Mouse (Mus musculus) hindbrain, embryonic 15.5 days (tissue): ENCODE results near the gene Lao1. TPM values are rescaled to one million over a fixed set of nuclear protein-coding genes. Genes with fewer than 3 reads are reported as not detected.
"Not testable (repeated sequence)": the region's sequence is repeated elsewhere in the genome, so short reads cannot be mapped to it uniquely, and the experiment has no call there.

ENCODE experiments used
- ATAC-seq: fragments of 200-750 bp; cut with Nextera tagmentation; 2 replicates; pipeline ENCODE4 v1.8.0; 2017; ENCODE audit warnings: low read depth, moderate number of reproducible peaks, moderate TSS enrichment; ENCODE audit not compliant: low FRiP score
- H3K27ac ChIP-seq: fragments of 300-500 bp; sonication (generic); replicated peaks from 2 replicates; pipeline ENCODE4 v1.5.1; 2015; ENCODE audit warnings: mild to moderate bottlenecking, inconsistent platforms
- H3K27me3 ChIP-seq: fragments of 300-500 bp; sonication (generic); 2 replicates; pipeline ENCODE4 v1.6.1; 2015; ENCODE audit warnings: control low read depth, inconsistent platforms
- H3K36me3 ChIP-seq: fragments of 300-500 bp; sonication (generic); 2 replicates; pipeline ENCODE4 v1.6.1; 2015; ENCODE audit warnings: control low read depth, inconsistent platforms
- H3K4me1 ChIP-seq: fragments of 300-500 bp; sonication (generic); replicated peaks from 2 replicates; pipeline ENCODE4 v1.6.1; 2015; ENCODE audit warnings: control low read depth, inconsistent platforms
- H3K4me2 ChIP-seq: fragments of 300-500 bp; sonication (generic); 2 replicates; pipeline ENCODE4 v1.6.1; 2015; ENCODE audit warnings: moderate library complexity, mild to moderate bottlenecking, inconsistent platforms
- H3K4me3 ChIP-seq: fragments of 300-500 bp; sonication (generic); 2 replicates; pipeline ENCODE4 v1.5.1; 2015; ENCODE audit warnings: mild to moderate bottlenecking, inconsistent platforms
- H3K9ac ChIP-seq: fragments of 300-500 bp; sonication (generic); 2 replicates; pipeline ENCODE4 v1.6.1; 2015; ENCODE audit warnings: inconsistent platforms
- H3K9me3 ChIP-seq: fragments of 300-500 bp; sonication (generic); 2 replicates; pipeline ENCODE4 v1.6.1; 2016; ENCODE audit warnings: control low read depth, inconsistent platforms
- WGBS: fragments of 180-500 bp; shearing (Covaris S2); methylation state at CpG from one replicate; pipeline ENCODE4 v1.1.7; 2015; 5-methylcytosine and 5-hydroxymethylcytosine counted together
- polyA plus RNA-seq: library from polyadenylated mRNA; unstranded; fragments of >200 nt; fragmentation: Nextera tagmentation; extraction: Ambion mirVana; gene quantifications from 2 replicates; pipeline ENCODE4 v1.2.1, GENCODE M21; 2015

Gene Lao1
- not detected in 2 replicates for polyA plus RNA-seq

- Histone ChIP-seq H3K36me3 (no peaks in the 10 kb centered on the region), H3K27ac (no peak within 1 kb of the TSS), H3K27me3 (no peaks in the 10 kb centered on the region), H3K4me1 (no peaks in the 10 kb centered on the region), H3K4me3 (no peak within 1 kb of the TSS), H3K9ac (no peak within 1 kb of the TSS), H3K4me2 (no peak within 1 kb of the TSS), H3K9me3 (no peaks in the 10 kb centered on the region)
- whole genome bisulfite sequencing = 77% methylated on average over 2 of the region's 2 CpGs
- 0 out of 2 replicates have a peak, but pooled peaks have one; percentile 23 for ATAC-seq
Measured at GRCm38 (mm10) chr4:118961141-118961628, at the start of gene Lao1. Gene Lao1 (plus strand): TSS chr4:118961578.

DNA sequence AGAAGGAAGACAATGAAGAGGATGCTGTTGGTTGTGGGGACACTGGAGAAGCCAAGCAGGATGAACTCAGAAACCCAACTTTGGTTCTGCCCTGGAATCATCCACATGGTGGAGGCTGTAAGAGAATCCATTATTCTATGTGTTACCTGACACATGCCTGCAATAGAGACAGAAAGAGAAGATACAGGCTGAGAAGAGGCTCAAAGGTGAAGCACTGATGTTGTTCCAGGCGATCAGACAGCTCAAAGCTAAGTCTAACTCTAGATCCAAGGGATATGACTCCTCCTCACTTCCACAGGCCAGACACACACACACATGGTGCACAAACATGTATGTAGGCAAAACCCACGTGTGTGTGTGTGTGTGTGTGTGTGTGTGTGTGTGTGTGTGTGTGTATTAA is 44.0 kb upstream of the Lao1 start, which contains the start of gene Olfr1329:
Olfr1329 (minus strand) TSS at position 101 of the 400 bp plus-strand sequence.
- 68% methylated on average over 2 of the region's 2 CpGs for WGBS
- ATAC-seq, H3K36me3 ChIP-seq, H3K4me2 ChIP-seq, H3K27me3 ChIP-seq, H3K9me3 ChIP-seq, H3K27ac ChIP-seq, H3K4me3 ChIP-seq, H3K4me1 ChIP-seq, H3K9ac ChIP-seq: not testable (repeated sequence)

DNA sequence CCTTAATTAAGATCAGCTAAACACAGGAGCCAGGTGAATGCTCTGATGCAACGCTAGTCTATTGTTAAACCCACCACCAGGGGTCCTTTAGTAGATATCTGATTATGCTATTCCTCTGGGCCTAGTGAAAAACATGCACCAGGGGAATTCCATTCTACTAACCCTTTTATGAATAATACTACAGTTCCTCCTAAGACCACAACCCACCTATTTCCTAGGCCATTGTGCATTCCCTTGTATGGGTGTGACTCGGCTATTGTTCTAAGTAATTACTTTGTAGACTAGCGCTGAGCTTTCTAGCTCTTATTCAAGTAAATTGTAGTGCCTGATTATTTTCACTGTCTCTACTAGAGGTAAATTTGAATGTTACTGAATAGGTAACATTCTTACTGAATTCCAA is 30.1 kb upstream of the Lao1 start:
- H3K4me2 ChIP-seq, H3K4me1 ChIP-seq, H3K9ac ChIP-seq, H3K4me3 ChIP-seq, ATAC-seq, H3K9me3 ChIP-seq, H3K36me3 ChIP-seq, H3K27ac ChIP-seq, H3K27me3 ChIP-seq: not testable (repeated sequence)
- whole genome bisulfite sequencing = 71% methylated on average over 3 of the region's 3 CpGs

DNA sequence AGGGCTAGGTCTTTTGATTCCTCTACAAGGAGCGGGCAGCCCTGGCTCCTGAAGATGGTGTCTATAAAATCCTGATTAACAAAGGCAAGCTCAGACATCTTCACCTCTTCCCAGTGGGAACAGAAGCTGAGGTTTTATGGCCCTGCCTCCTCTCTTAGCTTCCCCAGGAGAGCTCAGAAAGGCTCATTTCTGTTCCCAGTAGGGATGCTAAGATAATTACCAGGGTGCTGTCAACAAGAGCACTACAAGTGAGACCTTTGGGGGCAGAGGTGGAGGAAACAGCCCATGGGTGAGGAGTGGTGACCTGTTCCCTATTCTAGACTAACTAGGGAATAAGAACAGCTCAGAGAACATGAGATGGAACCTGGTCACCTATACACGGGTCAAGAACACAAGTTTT is 22.9 kb upstream of the Lao1 start, which contains the start of gene Olfr1328:
Olfr1328 (minus strand) TSS at position 101 of the 400 bp plus-strand sequence.
- no peak within 1 kb of the TSS for H3K27ac ChIP-seq
- no peaks in the 10 kb centered on the region for H3K4me1 ChIP-seq
- no peaks in the 10 kb centered on the region for H3K36me3 ChIP-seq
- 76% methylated on average over 2 of the region's 2 CpGs for WGBS
- H3K4me3 ChIP-seq = no peak within 1 kb of the TSS
- H3K9me3 ChIP-seq = no peaks in the 10 kb centered on the region
- no peak within 1 kb of the TSS for H3K9ac ChIP-seq
- H3K4me2 ChIP-seq = no peak within 1 kb of the TSS
- no peak for ATAC-seq
- H3K27me3 ChIP-seq = no peaks in the 10 kb centered on the region

DNA sequence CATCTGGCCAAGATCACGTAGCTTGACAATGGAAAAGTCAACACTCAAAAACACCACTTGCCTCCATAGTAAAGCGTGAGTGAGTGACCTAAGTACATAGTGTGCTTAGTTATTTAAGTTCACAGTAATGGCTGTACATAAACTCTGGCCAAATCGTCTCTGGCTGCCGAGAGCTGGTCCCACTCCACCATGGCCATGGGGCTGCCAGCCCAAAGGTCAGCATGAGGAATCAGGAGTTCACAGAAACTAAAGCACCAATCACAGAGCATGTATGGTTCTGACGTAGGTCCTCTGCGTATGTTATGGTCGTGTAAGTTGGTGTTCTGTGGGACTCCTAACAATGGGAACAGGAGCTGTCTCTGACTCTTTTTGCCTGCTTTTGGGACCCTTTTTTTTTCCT is 2.6 kb upstream of the Lao1 start:
- WGBS = 91% methylated on average over 7 of the region's 7 CpGs
- Histone ChIP-seq H3K4me3 (no peak overlapping the region), H3K4me2 (no peak overlapping the region), H3K36me3 (no peaks in the 10 kb centered on the region), H3K9ac (no peak overlapping the region), H3K27me3 (no peaks in the 10 kb centered on the region), H3K27ac (no peak overlapping the region), H3K9me3 (no peaks in the 10 kb centered on the region), H3K4me1 (no peaks in the 10 kb centered on the region)
- no peak for ATAC-seq

- 92% methylated on average over 15 of the region's 15 CpGs for WGBS
- H3K4me1 ChIP-seq = no peaks in the 10 kb centered on the region
- no peak overlapping the region for H3K4me3 ChIP-seq
- no peak overlapping the region for H3K27ac ChIP-seq
- H3K36me3 ChIP-seq = no peaks in the 10 kb centered on the region
- no peaks in the 10 kb centered on the region for H3K27me3 ChIP-seq
- ATAC-seq = no peak
- no peaks in the 10 kb centered on the region for H3K9me3 ChIP-seq
- no peak overlapping the region for H3K9ac ChIP-seq
- H3K4me2 ChIP-seq = no peak overlapping the region
Measured at GRCm38 (mm10) chr4:118967711-118968110, 6.3 kb downstream of the Lao1 start.

DNA sequence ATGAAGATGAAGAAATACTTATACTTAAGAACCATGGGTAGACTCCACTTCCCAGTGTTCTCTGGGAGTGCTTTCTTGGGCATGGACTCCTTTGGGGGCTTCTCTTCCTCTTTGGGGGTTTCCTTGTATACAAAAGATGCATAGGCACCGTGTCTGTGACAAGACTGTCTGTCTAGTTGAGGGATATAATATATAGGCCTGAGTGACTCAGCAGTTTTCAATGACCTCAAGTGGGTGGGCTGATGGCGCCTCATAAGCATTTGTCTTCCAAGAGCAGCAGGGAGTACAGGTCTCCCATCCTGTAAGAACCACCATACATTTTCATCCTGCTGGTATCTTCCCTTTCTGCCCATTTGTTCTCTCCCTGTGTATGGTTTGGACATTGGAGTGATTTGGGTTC is 11.9 kb downstream of the Lao1 start:
- H3K4me1 ChIP-seq = no peaks in the 10 kb centered on the region
- no peak for ATAC-seq
- no peaks in the 10 kb centered on the region for H3K9me3 ChIP-seq
- no peak overlapping the region for H3K4me2 ChIP-seq
- no peaks in the 10 kb centered on the region for H3K36me3 ChIP-seq
- no peak overlapping the region for H3K27ac ChIP-seq
- WGBS = 82% methylated on average over 2 of the region's 2 CpGs
- no peak overlapping the region for H3K9ac ChIP-seq
- no peaks in the 10 kb centered on the region for H3K27me3 ChIP-seq
- H3K4me3 ChIP-seq = no peak overlapping the region

DNA sequence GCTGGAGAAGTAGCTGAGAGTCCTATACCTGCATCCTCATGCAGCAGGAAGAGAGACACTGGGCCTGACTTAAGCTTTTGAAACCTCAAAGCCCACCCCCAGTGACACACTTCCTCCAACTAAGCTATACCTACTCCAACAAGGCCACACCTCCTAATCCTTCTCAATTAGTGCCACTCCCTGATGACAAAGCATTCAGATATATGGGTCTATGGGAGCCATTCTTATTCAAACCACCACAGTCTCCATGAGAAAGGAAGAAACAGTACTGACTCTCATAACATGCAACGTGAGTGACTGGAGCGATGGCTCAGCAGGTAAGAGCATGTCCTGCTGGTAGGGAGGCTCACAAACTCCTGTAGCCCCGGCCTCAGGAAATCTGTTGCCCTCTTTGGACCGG is 23.9 kb downstream of the Lao1 start:
- H3K4me2 ChIP-seq = no peak overlapping the region
- H3K9me3 ChIP-seq = no peaks in the 10 kb centered on the region
- no peaks in the 10 kb centered on the region for H3K4me1 ChIP-seq
- no peak overlapping the region for H3K27ac ChIP-seq
- H3K36me3 ChIP-seq = no peaks in the 10 kb centered on the region
- H3K9ac ChIP-seq = no peak overlapping the region
- WGBS = 88% methylated on average over 4 of the region's 4 CpGs
- no peak for ATAC-seq
- H3K27me3 ChIP-seq = no peaks in the 10 kb centered on the region
- no peak overlapping the region for H3K4me3 ChIP-seq

GRCm38 (mm10) chr4:118988535-118988934 is 27.2 kb downstream of the Lao1 start:
- no peak for ATAC-seq
- no peak overlapping the region for H3K27ac ChIP-seq
- H3K9me3 ChIP-seq = no peaks in the 10 kb centered on the region
- 2% methylated on average over 3 of the region's 3 CpGs for WGBS
- H3K4me1 ChIP-seq = no peaks in the 10 kb centered on the region
- no peak overlapping the region for H3K4me2 ChIP-seq
- no peaks in the 10 kb centered on the region for H3K36me3 ChIP-seq
- no peak overlapping the region for H3K4me3 ChIP-seq
- H3K27me3 ChIP-seq = no peaks in the 10 kb centered on the region
- H3K9ac ChIP-seq = no peak overlapping the region

- Histone ChIP-seq H3K4me3 (no peak overlapping the region), H3K4me2 (no peak overlapping the region), H3K9me3 (peaks cover 2% of the 10 kb centered on the region; the same call in 1 of the 2 replicates), H3K36me3 (no peaks in the 10 kb centered on the region), H3K9ac (no peak overlapping the region), H3K4me1 (no peaks in the 10 kb centered on the region), H3K27ac (no peak overlapping the region), H3K27me3 (no peaks in the 10 kb centered on the region)
- WGBS = 33% methylated on average over 12 of the region's 12 CpGs
- no peak for ATAC-seq
Measured at GRCm38 (mm10) chr4:118989331-118989730, 28.0 kb downstream of the Lao1 start.

- no peak overlapping the region for H3K4me3 ChIP-seq
- H3K36me3 ChIP-seq = no peaks in the 10 kb centered on the region
- H3K9me3 ChIP-seq = peaks cover 4% of the 10 kb centered on the region; the same call in 1 of the 2 replicates
- no peaks in the 10 kb centered on the region for H3K27me3 ChIP-seq
- 33% methylated on average over 4 of the region's 4 CpGs for WGBS
- no peak overlapping the region for H3K9ac ChIP-seq
- ATAC-seq = no peak
- no peak overlapping the region for H3K4me2 ChIP-seq
- no peak overlapping the region for H3K27ac ChIP-seq
- H3K4me1 ChIP-seq = no peaks in the 10 kb centered on the region
Measured at GRCm38 (mm10) chr4:118991797-118992196, 30.4 kb downstream of the Lao1 start.

DNA sequence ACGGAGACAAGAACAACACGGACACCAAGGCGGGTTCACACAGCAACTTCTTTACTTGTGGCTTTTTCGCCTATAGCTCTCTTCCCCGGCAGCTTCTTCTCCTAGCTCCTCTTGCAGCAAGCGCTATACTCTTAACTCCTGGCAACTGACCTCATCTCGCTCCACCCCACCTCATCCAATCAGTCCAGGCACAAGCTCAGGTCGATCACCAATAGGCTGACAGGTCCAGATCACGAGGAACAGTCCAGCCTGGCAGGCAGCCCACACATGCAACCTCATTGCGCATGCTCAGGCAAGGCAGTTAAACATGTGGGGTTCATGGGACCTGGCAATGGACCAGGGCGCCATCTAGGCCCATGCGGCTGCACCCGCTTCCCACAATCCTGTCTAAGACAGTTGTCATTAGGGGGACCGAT is 35.8 kb downstream of the Lao1 start:
- ATAC-seq = no peak
- H3K36me3 ChIP-seq = no peaks in the 10 kb centered on the region
- H3K27ac ChIP-seq = no peak overlapping the region
- no peak overlapping the region for H3K4me2 ChIP-seq
- 86% methylated on average over 14 of the region's 14 CpGs for WGBS
- H3K9ac ChIP-seq = no peak overlapping the region
- H3K27me3 ChIP-seq = no peaks in the 10 kb centered on the region
- H3K9me3 ChIP-seq = peaks cover 4% of the 10 kb centered on the region; the same call in 1 of the 2 replicates
- no peak overlapping the region for H3K4me3 ChIP-seq
- no peaks in the 10 kb centered on the region for H3K4me1 ChIP-seq
